Mouse (Mus musculus) neural tube, embryonic 11.5 days (tissue): ENCODE data around the gene Hal. TPM values are rescaled to one million over a fixed set of nuclear protein-coding genes. Genes with fewer than 3 reads are reported as not detected.

Experiments
- ATAC-seq: fragments of 200-750 bp; cut with Nextera tagmentation; 2 replicates; pipeline ENCODE4 v1.8.0; 2017; ENCODE audit warnings: moderate number of reproducible peaks, mild to moderate bottlenecking, moderate TSS enrichment, moderate library complexity; ENCODE audit not compliant: insufficient read depth, low FRiP score, low TSS enrichment
- DNase-seq: peaks from one replicate; pipeline ENCODE4 v3.0.0-alpha.2; 2015; ENCODE audit warnings: low spot score
- H3K27ac ChIP-seq: fragments of 300-500 bp; sonication (generic); 2 replicates; pipeline ENCODE4 v1.5.1; 2014; ENCODE audit warnings: low read depth, mild to moderate bottlenecking, low read length
- H3K27me3 ChIP-seq: fragments of 300-500 bp; sonication (generic); 2 replicates; pipeline ENCODE4 v1.6.1; 2014; ENCODE audit warnings: mild to moderate bottlenecking, low read length, mixed read lengths; ENCODE audit not compliant: control insufficient read depth, insufficient read depth
- H3K36me3 ChIP-seq: fragments of 300-500 bp; sonication (generic); 2 replicates; pipeline ENCODE4 v1.6.1; 2014; ENCODE audit warnings: mild to moderate bottlenecking, low read length, moderate library complexity, mixed read lengths; ENCODE audit not compliant: control insufficient read depth, insufficient read depth
- H3K4me1 ChIP-seq: fragments of 300-500 bp; sonication (generic); 2 replicates; pipeline ENCODE4 v1.6.1; 2014; ENCODE audit warnings: low read length, mixed read lengths; ENCODE audit not compliant: control insufficient read depth, insufficient read depth
- H3K4me2 ChIP-seq: fragments of 300-500 bp; sonication (generic); 2 replicates; pipeline ENCODE4 v1.6.1; 2014; ENCODE audit warnings: low read depth, mild to moderate bottlenecking, moderate library complexity
- H3K4me3 ChIP-seq: fragments of 300-500 bp; sonication (generic); 2 replicates; pipeline ENCODE4 v1.5.1; 2014; ENCODE audit warnings: low read depth, low read length
- H3K9ac ChIP-seq: fragments of 300-500 bp; sonication (generic); 2 replicates; pipeline ENCODE4 v1.6.1; 2014; ENCODE audit warnings: mild to moderate bottlenecking, low read length
- H3K9me3 ChIP-seq: fragments of 300-500 bp; sonication (generic); 2 replicates; pipeline ENCODE4 v1.6.1; 2016; ENCODE audit warnings: low read length; ENCODE audit not compliant: control insufficient read depth
- WGBS: fragments of 180-500 bp; shearing (Covaris S2); extraction: QIAGEN DNeasy Blood & Tissue Kit; methylation state at CpG from one replicate; pipeline ENCODE4 v1.1.7; 2014; 5-methylcytosine and 5-hydroxymethylcytosine counted together
- polyA plus RNA-seq: library from polyadenylated mRNA; unstranded; fragments of >200 nt; fragmentation: Nextera tagmentation; extraction: Ambion mirVana; gene quantifications from 2 replicates; pipeline ENCODE4 v1.2.1, GENCODE M21; 2014

Hal gene
- polyA plus RNA-seq, 1 experiment from 2014 or later, result 0.12 TPM

- DNase-seq (no peak), ATAC-seq (no peak)
- H3K9me3 ChIP-seq, result no peaks in the 10 kb centered on the region
- no peaks in the 10 kb centered on the region for H3K27me3 ChIP-seq
- no peak overlapping the region for H3K4me3 ChIP-seq
- H3K27ac ChIP-seq, result no peak overlapping the region
- H3K9ac ChIP-seq, result no peak overlapping the region
- H3K4me1 ChIP-seq, result no peaks in the 10 kb centered on the region
- WGBS, result 86% methylated on average over 10 of the region's 10 CpGs
- H3K4me2 ChIP-seq, result no peak overlapping the region
- no peaks in the 10 kb centered on the region for H3K36me3 ChIP-seq
These were observed 12.8 kb downstream of the Hal start for GRCm38 (mm10) chr10:93501346-93501745.

- no peak for DNase-seq
- H3K4me3 ChIP-seq, result no peak overlapping the region
These were observed 19.9 kb downstream of the Hal start for GRCm38 (mm10) chr10:93508383-93508970.

GRCm38 (mm10) chr10:93509532-93510153 is 21.1 kb downstream of the Hal start:
- H3K9ac ChIP-seq, result no peak overlapping the region
- DNase-seq, result no peak
- no peak for ATAC-seq
- no peak overlapping the region for H3K4me3 ChIP-seq
- H3K27me3 ChIP-seq, result no peaks in the 10 kb centered on the region
- H3K27ac ChIP-seq, result no peak overlapping the region
- 84% methylated on average over 15 of the region's 15 CpGs for WGBS
- H3K4me1 ChIP-seq, result no peaks in the 10 kb centered on the region
- no peaks in the 10 kb centered on the region for H3K36me3 ChIP-seq
- no peak overlapping the region for H3K4me2 ChIP-seq
- no peaks in the 10 kb centered on the region for H3K9me3 ChIP-seq

More at GRCm38 (mm10) chr10:93508383-93508970, 19.9 kb downstream of the Hal start:
- Histone ChIP-seq H3K9ac (no peak overlapping the region), H3K27ac (no peak overlapping the region), H3K36me3 (no peaks in the 10 kb centered on the region), H3K4me1 (no peaks in the 10 kb centered on the region), H3K27me3 (no peaks in the 10 kb centered on the region), H3K4me2 (no peak overlapping the region), H3K9me3 (no peaks in the 10 kb centered on the region)
- no peak for ATAC-seq
- 84% methylated on average over 7 of the region's 7 CpGs for WGBS

- no peak for DNase-seq
- no peak for ATAC-seq
- no peak overlapping the region for H3K27ac ChIP-seq
- H3K9me3 ChIP-seq, result no peaks in the 10 kb centered on the region
- H3K9ac ChIP-seq, result no peak overlapping the region
- no peak overlapping the region for H3K4me3 ChIP-seq
- H3K36me3 ChIP-seq, result no peaks in the 10 kb centered on the region
- no peaks in the 10 kb centered on the region for H3K27me3 ChIP-seq
- H3K4me1 ChIP-seq, result no peaks in the 10 kb centered on the region
- H3K4me2 ChIP-seq, result no peak overlapping the region
- 42% methylated on average over 1 of the region's 1 CpGs for WGBS
These were observed 26.9 kb downstream of the Hal start for GRCm38 (mm10) chr10:93515419-93515818.

- ATAC-seq, result no peak
- 86% methylated on average over 12 of the region's 12 CpGs for WGBS
- H3K4me1 ChIP-seq, result no peaks in the 10 kb centered on the region
These were observed 27.4 kb downstream of the Hal start for GRCm38 (mm10) chr10:93515927-93516326.

GRCm38 (mm10) chr10:93517754-93518153 is 29.2 kb downstream of the Hal start:
- no peak for DNase-seq
- no peak overlapping the region for H3K4me2 ChIP-seq
- H3K9me3 ChIP-seq, result no peaks in the 10 kb centered on the region
- H3K36me3 ChIP-seq, result no peaks in the 10 kb centered on the region
- no peak for ATAC-seq
- no peaks in the 10 kb centered on the region for H3K27me3 ChIP-seq
- no peak overlapping the region for H3K4me3 ChIP-seq
- whole genome bisulfite sequencing, result 67% methylated on average over 4 of the region's 4 CpGs
- no peaks in the 10 kb centered on the region for H3K4me1 ChIP-seq
- H3K27ac ChIP-seq, result no peak overlapping the region
- no peak overlapping the region for H3K9ac ChIP-seq

More at GRCm38 (mm10) chr10:93515927-93516326, 27.4 kb downstream of the Hal start:
- Histone ChIP-seq H3K27ac (no peak overlapping the region), H3K4me3 (no peak overlapping the region), H3K27me3 (no peaks in the 10 kb centered on the region), H3K36me3 (no peaks in the 10 kb centered on the region), H3K9ac (no peak overlapping the region), H3K9me3 (no peaks in the 10 kb centered on the region), H3K4me2 (no peak overlapping the region)
- no peak for DNase-seq

GRCm38 (mm10) chr10:93518186-93518585 is 29.6 kb downstream of the Hal start:
- WGBS, result 80% methylated on average over 4 of the region's 4 CpGs
- H3K36me3 ChIP-seq, result no peaks in the 10 kb centered on the region
- no peak for ATAC-seq
- no peaks in the 10 kb centered on the region for H3K27me3 ChIP-seq
- no peaks in the 10 kb centered on the region for H3K9me3 ChIP-seq
- no peak overlapping the region for H3K4me3 ChIP-seq
- no peak overlapping the region for H3K27ac ChIP-seq
- DNase-seq, result no peak
- H3K9ac ChIP-seq, result no peak overlapping the region
- H3K4me2 ChIP-seq, result no peak overlapping the region
- H3K4me1 ChIP-seq, result no peaks in the 10 kb centered on the region

GRCm38 (mm10) chr10:93518620-93519019 is 30.1 kb downstream of the Hal start:
- no peaks in the 10 kb centered on the region for H3K4me1 ChIP-seq
- ATAC-seq, result no peak
- 87% methylated on average over 2 of the region's 2 CpGs for WGBS

GRCm38 (mm10) chr10:93519159-93519558 is 30.6 kb downstream of the Hal start:
- no peak for ATAC-seq
- no peaks in the 10 kb centered on the region for H3K27me3 ChIP-seq
- H3K4me3 ChIP-seq, result no peak overlapping the region
- no peaks in the 10 kb centered on the region for H3K9me3 ChIP-seq
- H3K36me3 ChIP-seq, result no peaks in the 10 kb centered on the region
- 89% methylated on average over 8 of the region's 8 CpGs for WGBS
- no peaks in the 10 kb centered on the region for H3K4me1 ChIP-seq
- no peak overlapping the region for H3K27ac ChIP-seq
- no peak overlapping the region for H3K9ac ChIP-seq
- no peak for DNase-seq
- H3K4me2 ChIP-seq, result no peak overlapping the region

More at GRCm38 (mm10) chr10:93518620-93519019, 30.1 kb downstream of the Hal start:
- H3K9me3 ChIP-seq, result no peaks in the 10 kb centered on the region
- H3K27me3 ChIP-seq, result no peaks in the 10 kb centered on the region
- DNase-seq, result no peak
- H3K4me3 ChIP-seq, result no peak overlapping the region
- no peak overlapping the region for H3K9ac ChIP-seq
- H3K4me2 ChIP-seq, result no peak overlapping the region
- H3K36me3 ChIP-seq, result no peaks in the 10 kb centered on the region
- no peak overlapping the region for H3K27ac ChIP-seq
